Mouse (Mus musculus): ENCODE data around the gene C530008M17Rik.

C530008M17Rik gene

GRCm38 (mm10) chr5:76772831-76773230 is 116.5 kb downstream of the C530008M17Rik start:
- no peak for DNase-seq (ENCODE audit: low read depth, low spot score)

- no peak for DNase-seq (ENCODE audit: low read depth, low spot score)
These were observed 117.3 kb downstream of the C530008M17Rik start for GRCm38 (mm10) chr5:76773492-76774158.

GRCm38 (mm10) chr5:76779094-76779615 is 122.8 kb downstream of the C530008M17Rik start:
- DNase-seq (ENCODE audit: low read depth, low spot score) = no peak

GRCm38 (mm10) chr5:76781943-76782342 is 125.6 kb downstream of the C530008M17Rik start:
- DNase-seq (ENCODE audit: low read depth, low spot score) = no peak

GRCm38 (mm10) chr5:76782414-76783103 is 126.2 kb downstream of the C530008M17Rik start:
- DNase-seq (ENCODE audit: low read depth, low spot score) = no peak

- no peak for DNase-seq (ENCODE audit: low read depth, low spot score)
These were observed 126.8 kb downstream of the C530008M17Rik start for GRCm38 (mm10) chr5:76783104-76783441.

GRCm38 (mm10) chr5:76784151-76784723 is 127.9 kb downstream of the C530008M17Rik start:
- DNase-seq (ENCODE audit: low read depth, low spot score) = no peak

GRCm38 (mm10) chr5:76785013-76785412 is 128.7 kb downstream of the C530008M17Rik start:
- no peak for DNase-seq (ENCODE audit: low read depth, low spot score)

GRCm38 (mm10) chr5:76789881-76790280 is 133.6 kb downstream of the C530008M17Rik start:
- no peak for DNase-seq (ENCODE audit: low read depth, low spot score)

- DNase-seq (ENCODE audit: low read depth, low spot score) = no peak
These were observed 135.0 kb downstream of the C530008M17Rik start for GRCm38 (mm10) chr5:76791280-76791679.

- no peak for DNase-seq (ENCODE audit: low read depth, low spot score)
These were observed 136.4 kb downstream of the C530008M17Rik start for GRCm38 (mm10) chr5:76792720-76793119.

GRCm38 (mm10) chr5:76798043-76798442 is 141.7 kb downstream of the C530008M17Rik start:
- no peak for DNase-seq (ENCODE audit: low read depth, low spot score)

- DNase-seq (ENCODE audit: low read depth, low spot score) = no peak
These were observed 143.2 kb downstream of the C530008M17Rik start for GRCm38 (mm10) chr5:76799471-76799870.

- no peak for DNase-seq (ENCODE audit: low read depth, low spot score)
These were observed 152.7 kb downstream of the C530008M17Rik start for GRCm38 (mm10) chr5:76809031-76809430.

GRCm38 (mm10) chr5:76815035-76815434 is 158.7 kb downstream of the C530008M17Rik start:
- no peak for DNase-seq (ENCODE audit: low read depth, low spot score)

- no peak for DNase-seq (ENCODE audit: low read depth, low spot score)
These were observed 159.6 kb downstream of the C530008M17Rik start for GRCm38 (mm10) chr5:76815786-76816455.

- DNase-seq (ENCODE audit: low read depth, low spot score) = no peak
These were observed 160.4 kb downstream of the C530008M17Rik start for GRCm38 (mm10) chr5:76816748-76817147.

- DNase-seq (ENCODE audit: low read depth, low spot score) = no peak
These were observed 161.4 kb downstream of the C530008M17Rik start for GRCm38 (mm10) chr5:76817678-76818077.

GRCm38 (mm10) chr5:76818807-76819206 is 162.5 kb downstream of the C530008M17Rik start:
- no peak for DNase-seq (ENCODE audit: low read depth, low spot score)

- no peak for DNase-seq (ENCODE audit: low read depth, low spot score)
These were observed 165.8 kb downstream of the C530008M17Rik start for GRCm38 (mm10) chr5:76822097-76822496.

- DNase-seq (ENCODE audit: low read depth, low spot score) = no peak
These were observed 172.4 kb downstream of the C530008M17Rik start for GRCm38 (mm10) chr5:76828527-76829240.

Data from forelimb bud, embryonic 11.5 days (tissue).